Mouse (Mus musculus) naive thymus-derived CD4-positive, alpha-beta T cell, adult 5 months (primary cell): ENCODE results near the gene Kdm5c. TPM values are rescaled to one million over a fixed set of nuclear protein-coding genes. Genes with fewer than 3 reads are reported as not detected.

ENCODE experiments used
- polyA plus RNA-seq: library from polyadenylated mRNA; unstranded; fragments of 100-300 nt; shearing (Covaris generic); gene quantifications from one replicate; pipeline ENCODE4 v1.2.1, GENCODE M21; 2017

Kdm5c gene
- 54.6 TPM for polyA plus RNA-seq

GRCm38 (mm10) chrX:152232781-152233763 is at the start of gene Kdm5c:
Kdm5c (plus strand) TSS chrX:152233020.

Other genes with a start within 250 kb of the Kdm5c start
- 57.0 TPM for gene Hsd17b10, start 231.2 kb upstream of the Kdm5c start, polyA plus RNA-seq
- 0.53 TPM for gene Ribc1, start 216.7 kb upstream of the Kdm5c start, polyA plus RNA-seq
- 89.9 TPM for gene Smc1a, start 216.6 kb upstream of the Kdm5c start, polyA plus RNA-seq
- not detected for gene Iqsec2, start 88.8 kb upstream of the Kdm5c start, polyA plus RNA-seq
- 16.3 TPM for gene Kantr, start 94.5 kb downstream of the Kdm5c start, polyA plus RNA-seq
- gene Tspyl2, start 109.4 kb downstream of the Kdm5c start, polyA plus RNA-seq, result 60.7 TPM
- gene Gpr173, start 135.7 kb downstream of the Kdm5c start, polyA plus RNA-seq, result not detected